Mouse (Mus musculus) C2C12 (cell line): ENCODE results near the gene Gm11634. TPM values are rescaled to one million over a fixed set of nuclear protein-coding genes. Genes with fewer than 3 reads are reported as not detected.
"Not testable (repeated sequence)": the region's sequence is repeated elsewhere in the genome, so short reads cannot be mapped to it uniquely, and the experiment has no call there.

Source experiments
- H3K27me3 ChIP-seq: one replicate; pipeline ENCODE4 v1.6.1; 2011; ENCODE audit not compliant: control insufficient read depth, insufficient read depth, insufficient read length
- H3K36me3 ChIP-seq: one replicate; pipeline ENCODE4 v1.6.1; 2011; ENCODE audit not compliant: control insufficient read depth, insufficient read depth
- H3K4me3 ChIP-seq: one replicate; pipeline ENCODE4 v1.5.1; 2011; ENCODE audit warnings: mild to moderate bottlenecking, control low read depth; ENCODE audit not compliant: poor library complexity, insufficient read depth, severe bottlenecking
- H3K79me2 ChIP-seq: one replicate; pipeline ENCODE4 v1.6.1; 2011; ENCODE audit not compliant: control insufficient read depth, insufficient read depth
- H3K79me3 ChIP-seq: one replicate; pipeline ENCODE4 v1.6.1; 2011; ENCODE audit warnings: low read depth, control low read depth
- H3ac ChIP-seq: one replicate; pipeline ENCODE3; 2011; ENCODE audit warnings: low read depth; ENCODE audit not compliant: control insufficient read depth, insufficient read length
- CEBPB ChIP-seq: IDR thresholded peaks from one replicate; pipeline ENCODE4 v1.6.1; 2011; ENCODE audit warnings: low read depth, mild to moderate bottlenecking, control low read depth, moderate library complexity
- CTCF ChIP-seq: IDR thresholded peaks from one replicate; pipeline ENCODE4 v1.5.1; 2011; ENCODE audit not compliant: control insufficient read depth, insufficient read depth, insufficient read length
- FOSL1 ChIP-seq: IDR thresholded peaks from one replicate; pipeline ENCODE4 v1.8.0; 2011; ENCODE audit warnings: mild to moderate bottlenecking, low read length; ENCODE audit not compliant: poor library complexity, insufficient read depth, severe bottlenecking
- MAX ChIP-seq: IDR thresholded peaks from one replicate; pipeline ENCODE4 v1.6.1; 2011; ENCODE audit warnings: mild to moderate bottlenecking, control low read depth
- MYOD1 ChIP-seq: IDR thresholded peaks from one replicate; pipeline ENCODE4 v1.6.1; 2011; ENCODE audit warnings: low read depth; ENCODE audit not compliant: control insufficient read depth, insufficient read length
- MYOG ChIP-seq: IDR thresholded peaks from one replicate; pipeline ENCODE4 v1.6.1; 2011; ENCODE audit not compliant: control insufficient read depth, insufficient read length; ENCODE audit errors: extremely low read depth
- USF1 ChIP-seq: IDR thresholded peaks from one replicate; pipeline ENCODE4 v1.6.1; 2011; ENCODE audit warnings: low read depth, mild to moderate bottlenecking, control low read depth, moderate library complexity
- polyA plus RNA-seq: library from polyadenylated mRNA; unstranded; fragments of >200 nt; fragmentation: generic; extraction: Trizol; gene quantifications from one replicate; pipeline ENCODE4 v1.2.1, GENCODE M21; 2012; ENCODE audit warnings: missing spikeins

Gm11634 gene
- polyA plus RNA-seq, 1 experiment = not detected

GRCm38 (mm10) chr11:101602491-101602890, 3.4 kb upstream of the Gm11634 start:
- Histone ChIP-seq H3K79me2 (no peaks in the 10 kb centered on the region), H3K27me3 (peaks cover 10% of the 10 kb centered on the region), H3ac (no peak overlapping the region), H3K79me3 (no peaks in the 10 kb centered on the region), H3K4me3 (no peak overlapping the region), H3K36me3 (no peaks in the 10 kb centered on the region)
- no peak for TF ChIP-seq USF1
- TF ChIP-seq MYOD1 = no peak
- TF ChIP-seq CEBPB = no peak
- no peak for TF ChIP-seq MYOG
- peak; percentile 65 for TF ChIP-seq MAX

- Histone ChIP-seq H3K36me3 (peaks cover 7% of the 10 kb centered on the region), H3K4me3 (no peak overlapping the region), H3ac (no peak overlapping the region), H3K79me2 (no peaks in the 10 kb centered on the region), H3K79me3 (no peaks in the 10 kb centered on the region), H3K27me3 (no peaks in the 10 kb centered on the region)
- no peak for TF ChIP-seq MYOD1
- no peak for TF ChIP-seq CEBPB
- no peak for TF ChIP-seq FOSL1
- no peak for TF ChIP-seq MAX
- no peak for TF ChIP-seq MYOG
- no peak for TF ChIP-seq USF1
- no peak for TF ChIP-seq CTCF
These were observed 8.9 kb downstream of the Gm11634 start for GRCm38 (mm10) chr11:101589989-101590624.

- Histone ChIP-seq H3K36me3 (peaks cover 7% of the 10 kb centered on the region), H3K79me2 (no peaks in the 10 kb centered on the region), H3K27me3 (no peaks in the 10 kb centered on the region), H3K4me3 (no peak overlapping the region), H3K79me3 (no peaks in the 10 kb centered on the region), H3ac (no peak overlapping the region)
- TF ChIP-seq FOSL1 (no peak), MYOG (no peak), MAX (no peak), CTCF (peak; percentile 10), CEBPB (no peak)
These were observed 9.6 kb downstream of the Gm11634 start for GRCm38 (mm10) chr11:101589444-101589843.

GRCm38 (mm10) chr11:101588868-101589267, 10.2 kb downstream of the Gm11634 start:
- no peak overlapping the region for H3K4me3 ChIP-seq
- H3K79me2 ChIP-seq = no peaks in the 10 kb centered on the region
- H3ac ChIP-seq = no peak overlapping the region
- H3K36me3 ChIP-seq = peaks cover 7% of the 10 kb centered on the region
- H3K79me3 ChIP-seq = no peaks in the 10 kb centered on the region
- no peaks in the 10 kb centered on the region for H3K27me3 ChIP-seq
- TF ChIP-seq CEBPB (no peak), MAX (no peak), FOSL1 (no peak), MYOG (no peak), MYOD1 (no peak), CTCF (no peak), USF1 (no peak)

GRCm38 (mm10) chr11:101587676-101588075, 11.4 kb downstream of the Gm11634 start:
- H3K79me2 ChIP-seq = no peaks in the 10 kb centered on the region
- H3K27me3 ChIP-seq = no peaks in the 10 kb centered on the region
- H3K36me3 ChIP-seq = peaks cover 7% of the 10 kb centered on the region
- no peak overlapping the region for H3ac ChIP-seq
- no peaks in the 10 kb centered on the region for H3K79me3 ChIP-seq
- H3K4me3 ChIP-seq = no peak overlapping the region
- TF ChIP-seq FOSL1 (no peak), USF1 (no peak), CEBPB (no peak), CTCF (no peak)

GRCm38 (mm10) chr11:101585805-101586204, 13.3 kb downstream of the Gm11634 start:
- Histone ChIP-seq H3K4me3 (no peak overlapping the region), H3K27me3 (no peaks in the 10 kb centered on the region), H3K79me3 (no peaks in the 10 kb centered on the region), H3ac (no peak overlapping the region), H3K79me2 (no peaks in the 10 kb centered on the region), H3K36me3 (peaks cover 13% of the 10 kb centered on the region)
- TF ChIP-seq FOSL1 = no peak
- no peak for TF ChIP-seq USF1
- TF ChIP-seq MAX = no peak
- TF ChIP-seq CEBPB = no peak
- TF ChIP-seq MYOG = no peak
- TF ChIP-seq MYOD1 = no peak

GRCm38 (mm10) chr11:101585031-101585430, 14.0 kb downstream of the Gm11634 start:
- H3K36me3 ChIP-seq = peaks cover 21% of the 10 kb centered on the region
- not testable (repeated sequence) for H3K79me3 ChIP-seq

More at GRCm38 (mm10) chr11:101585031-101585430, 14.0 kb downstream of the Gm11634 start:
- not testable (repeated sequence) for H3K4me3 ChIP-seq, H3ac ChIP-seq, H3K79me2 ChIP-seq, H3K27me3 ChIP-seq
